Mouse (Mus musculus) liver, embryonic 14.5 days (tissue): ENCODE measurements at regions not wholly inside any gene's neighbourhood (a gene's known extent, or its start where the extent isn't known, plus 50 kb on each side); places are given as distances from the start of the nearest gene placed in this dataset.

Source experiments
- ATAC-seq: fragments of 200-750 bp; cut with Nextera tagmentation; 2 replicates; pipeline ENCODE4 v1.8.0; 2017; ENCODE audit warnings: moderate number of reproducible peaks, mild to moderate bottlenecking, moderate library complexity; ENCODE audit not compliant: insufficient read depth
- DNase-seq, 3 experiments: peaks; one replicate each; pipeline ENCODE4 v3.0.0-alpha.2; 2012 to 2013; ENCODE audit warnings: low read depth in 3 of 3, low spot score in 3 of 3
- H3K27ac ChIP-seq: fragments of 300-500 bp; sonication (generic); 2 replicates; pipeline ENCODE4 v1.5.1; 2014; ENCODE audit warnings: moderate library complexity, mild to moderate bottlenecking, control low read depth, inconsistent platforms
- H3K27me3 ChIP-seq: fragments of 300-500 bp; sonication (generic); 2 replicates; pipeline ENCODE4 v1.6.1; 2014; ENCODE audit warnings: mild to moderate bottlenecking, low read length, moderate library complexity; ENCODE audit not compliant: control insufficient read depth, insufficient read depth
- H3K36me3 ChIP-seq: fragments of 300-500 bp; sonication (generic); replicated peaks from 2 replicates; pipeline ENCODE4 v1.6.1; 2014; ENCODE audit warnings: low read depth; ENCODE audit not compliant: control insufficient read depth, insufficient read depth
- H3K4me1 ChIP-seq, 2 experiments: fragments of 200-500 bp in 1 of 2; fragments of 300-500 bp in 1 of 2; sonication (generic) in 1 of 2; replicated peaks; 2 replicates each; pipeline ENCODE4 v1.6.1; 2012 to 2014; ENCODE audit warnings: antibody characterized with exemption in 1 of 2, inconsistent platforms in 1 of 2, low read length in 1 of 2; ENCODE audit not compliant: control insufficient read depth in 2 of 2, insufficient read depth in 2 of 2
- H3K4me2 ChIP-seq: fragments of 300-500 bp; sonication (generic); 2 replicates; pipeline ENCODE4 v1.6.1; 2014; ENCODE audit warnings: low read depth, mild to moderate bottlenecking, control low read depth, moderate library complexity
- H3K4me3 ChIP-seq, 2 experiments: fragments of 200-500 bp in 1 of 2; fragments of 300-500 bp in 1 of 2; sonication (generic) in 1 of 2; 2 replicates each; pipeline ENCODE4 v1.5.1; 2012 to 2014; ENCODE audit warnings: low read depth in 2 of 2, low read length in 2 of 2, mild to moderate bottlenecking in 2 of 2, control low read depth in 1 of 2, inconsistent platforms in 1 of 2, moderate library complexity in 1 of 2; ENCODE audit not compliant: insufficient read depth in 1 of 2
- H3K9ac ChIP-seq: fragments of 300-500 bp; sonication (generic); replicated peaks from 2 replicates; pipeline ENCODE4 v1.6.1; 2014; ENCODE audit warnings: mild to moderate bottlenecking, control low read depth, moderate library complexity
- H3K9me3 ChIP-seq: fragments of 300-500 bp; sonication (generic); 2 replicates; pipeline ENCODE4 v1.6.1; 2016; ENCODE audit warnings: low read length, mixed read lengths; ENCODE audit not compliant: control insufficient read depth
- CTCF ChIP-seq: IDR thresholded peaks from 2 replicates; pipeline ENCODE4 v1.5.1; 2016; ENCODE audit warnings: antibody characterized with exemption, low read depth, control low read depth
- EP300 ChIP-seq: IDR thresholded peaks from 2 replicates; pipeline ENCODE4 v1.6.1; 2016; ENCODE audit warnings: antibody characterized with exemption, low read depth
- WGBS: fragments of 180-500 bp; shearing (Covaris S2); extraction: QIAGEN DNeasy Blood & Tissue Kit; methylation state at CpG from one replicate; pipeline ENCODE4 v1.1.7; 2014; ENCODE audit not compliant: insufficient replicate concordance; 5-methylcytosine and 5-hydroxymethylcytosine counted together

DNA sequence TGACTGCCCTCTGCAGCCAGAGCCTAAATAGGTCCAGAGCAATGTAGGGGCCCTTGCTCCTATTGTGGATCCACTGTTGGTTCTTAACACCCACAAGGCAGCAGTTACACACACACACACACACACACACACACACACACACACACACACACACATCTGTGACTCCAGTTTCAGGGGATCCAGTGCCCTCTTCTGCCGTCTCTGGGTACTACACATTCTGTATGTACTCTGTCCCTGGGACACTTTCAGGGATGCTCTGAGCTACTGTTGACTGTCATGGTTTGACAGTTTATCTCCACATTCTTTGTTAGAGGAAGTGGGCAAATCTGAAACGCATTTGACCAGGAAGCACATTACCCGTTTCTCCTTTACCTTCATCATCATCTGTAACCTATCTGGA, 443.8 kb upstream of the Igfbp7 start:
- H3K9ac ChIP-seq = no peak overlapping the region
- no peak overlapping the region for H3K27ac ChIP-seq
- ATAC-seq = no peak
- DNase-seq = no peak
- H3K4me1 ChIP-seq = no peaks in the 10 kb centered on the region
- no peaks in the 10 kb centered on the region for H3K36me3 ChIP-seq
- no peak for TF ChIP-seq EP300
- no peak for TF ChIP-seq CTCF
- WGBS = 62% methylated on average over 3 of the region's 3 CpGs
- no peak overlapping the region for H3K4me3 ChIP-seq
- H3K27me3 ChIP-seq = no peaks in the 10 kb centered on the region
- no peak overlapping the region for H3K4me2 ChIP-seq
- H3K9me3 ChIP-seq = no peaks in the 10 kb centered on the region

GRCm38 (mm10) chr5:77838186-77839097, 430.6 kb upstream of the Igfbp7 start:
- TF ChIP-seq CTCF = no peak
- no peak for TF ChIP-seq EP300
- ATAC-seq (no peak), DNase-seq (no peak)
- no peaks in the 10 kb centered on the region for H3K36me3 ChIP-seq
- H3K4me1 ChIP-seq = no peaks in the 10 kb centered on the region
- H3K4me2 ChIP-seq = no peak overlapping the region
- no peaks in the 10 kb centered on the region for H3K27me3 ChIP-seq
- no peak overlapping the region for H3K4me3 ChIP-seq
- H3K9ac ChIP-seq = no peak overlapping the region
- no peak overlapping the region for H3K27ac ChIP-seq
- WGBS = 53% methylated on average over 5 of the region's 5 CpGs
- no peaks in the 10 kb centered on the region for H3K9me3 ChIP-seq

- Histone ChIP-seq H3K27me3 (no peaks in the 10 kb centered on the region), H3K4me2 (no peak overlapping the region), H3K4me1 (no peaks in the 10 kb centered on the region), H3K9ac (no peak overlapping the region), H3K36me3 (no peaks in the 10 kb centered on the region), H3K27ac (no peak overlapping the region), H3K4me3 (no peak overlapping the region), H3K9me3 (no peaks in the 10 kb centered on the region)
- DNase-seq (no peak), ATAC-seq (no peak)
- WGBS = 65% methylated on average over 2 of the region's 2 CpGs
- TF ChIP-seq EP300 (no peak), CTCF (no peak)
Measured at GRCm38 (mm10) chr5:77827971-77828370, 420.1 kb upstream of the Igfbp7 start.

GRCm38 (mm10) chr5:77826063-77826462, 418.2 kb upstream of the Igfbp7 start:
- Histone ChIP-seq H3K4me2 (no peak overlapping the region), H3K9me3 (no peaks in the 10 kb centered on the region), H3K27ac (no peak overlapping the region), H3K9ac (no peak overlapping the region), H3K27me3 (no peaks in the 10 kb centered on the region), H3K4me1 (no peaks in the 10 kb centered on the region), H3K4me3 (no peak overlapping the region), H3K36me3 (no peaks in the 10 kb centered on the region)
- TF ChIP-seq CTCF (no peak), EP300 (no peak)
- ATAC-seq (no peak), DNase-seq (no peak)
- WGBS = 85% methylated on average over 4 of the region's 4 CpGs

GRCm38 (mm10) chr5:77816759-77817280, 409.0 kb upstream of the Igfbp7 start:
- 62% methylated on average over 7 of the region's 7 CpGs for WGBS
- Histone ChIP-seq H3K4me3 (no peak overlapping the region), H3K36me3 (no peaks in the 10 kb centered on the region), H3K27me3 (no peaks in the 10 kb centered on the region), H3K4me2 (no peak overlapping the region), H3K27ac (no peak overlapping the region), H3K9me3 (no peaks in the 10 kb centered on the region), H3K9ac (no peak overlapping the region), H3K4me1 (no peaks in the 10 kb centered on the region)
- DNase-seq (no peak), ATAC-seq (no peak)
- TF ChIP-seq CTCF = no peak
- no peak for TF ChIP-seq EP300
